Mouse (Mus musculus): ENCODE results near the gene Clec16a. TPM values are rescaled to one million over a fixed set of nuclear protein-coding genes. Genes with fewer than 3 reads are reported as not detected.

Gene Clec16a
- polyA plus RNA-seq, 1 experiment from 2014 or later, result 38.9 TPM

GRCm38 (mm10) chr16:10786288-10786687 lies 241.1 kb downstream of the Clec16a start:
- Histone ChIP-seq H3K4me3 (peak overlapping the region; percentile 52), H3K27ac (peak overlapping the region; percentile 98), H3K4me1 (peaks cover 25% of the 10 kb centered on the region), H3K36me3 (no peaks in the 10 kb centered on the region), H3K4me2 (replicated peaks) (peak overlapping the region; percentile 98), H3K9me3 (no peaks in the 10 kb centered on the region), H3K9ac (peak overlapping the region; percentile 79), H3K27me3 (no peaks in the 10 kb centered on the region)
- whole genome bisulfite sequencing, result 3% methylated on average over 9 of the region's 9 CpGs
- ATAC-seq (ENCODE audit: insufficient number of reproducible peaks, insufficient read depth, low FRiP score, low TSS enrichment), result no peak

- ATAC-seq (ENCODE audit: insufficient number of reproducible peaks, insufficient read depth, low FRiP score, low TSS enrichment), result no peak
- no peak overlapping the region for H3K27ac ChIP-seq
- 0 out of 2 replicates have a peak, but pooled peaks cover 4% of the 10 kb centered on the region for H3K27me3 ChIP-seq
- WGBS, result 66% methylated on average over 4 of the region's 4 CpGs
- H3K36me3 ChIP-seq, result no peaks in the 10 kb centered on the region
- H3K4me1 ChIP-seq, result peaks cover 19% of the 10 kb centered on the region
- no peaks in the 10 kb centered on the region for H3K9me3 ChIP-seq
- H3K4me3 ChIP-seq, result no peak overlapping the region
- H3K4me2 ChIP-seq (replicated peaks), result no peak overlapping the region
- no peak overlapping the region for H3K9ac ChIP-seq
Measured at GRCm38 (mm10) chr16:10786782-10787547, 241.8 kb downstream of the Clec16a start.

DNA sequence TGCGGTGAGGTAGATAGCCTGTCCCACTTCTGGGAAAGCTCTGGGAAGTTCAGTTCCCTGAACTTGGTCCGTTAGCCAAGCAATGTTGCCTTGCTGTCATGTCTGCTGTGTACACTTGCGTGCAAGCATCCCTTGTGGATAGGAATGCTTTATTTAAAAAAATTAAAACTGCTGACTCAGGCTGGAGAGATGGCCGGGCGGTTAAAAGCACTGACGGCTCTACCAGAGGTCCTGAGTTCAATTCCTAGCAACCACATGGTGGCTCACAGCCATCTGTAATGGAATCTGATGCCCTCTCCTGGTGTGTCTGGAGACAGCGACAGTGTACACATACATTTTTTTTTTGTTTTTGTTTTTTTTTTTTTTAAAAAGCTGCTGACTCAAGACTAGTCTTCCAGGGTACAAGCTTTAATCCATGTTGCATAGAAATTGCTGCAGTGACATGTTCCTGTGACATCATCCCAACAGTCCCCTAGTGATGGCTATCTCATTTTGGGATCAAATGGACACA lies 242.5 kb downstream of the Clec16a start:
- Histone ChIP-seq H3K9ac (no peak overlapping the region), H3K9me3 (no peaks in the 10 kb centered on the region), H3K27ac (no peak overlapping the region), H3K36me3 (no peaks in the 10 kb centered on the region), H3K4me1 (peaks cover 13% of the 10 kb centered on the region), H3K4me2 (replicated peaks) (no peak overlapping the region), H3K4me3 (no peak overlapping the region), H3K27me3 (0 out of 2 replicates have a peak, but pooled peaks cover 4% of the 10 kb centered on the region)
- WGBS, result 75% methylated on average over 7 of the region's 7 CpGs
- ATAC-seq (ENCODE audit: insufficient number of reproducible peaks, insufficient read depth, low FRiP score, low TSS enrichment), result no peak

GRCm38 (mm10) chr16:10788271-10788670 lies 243.1 kb downstream of the Clec16a start, which contains the start of gene Tnp2:
Gene Tnp2, minus strand, starts transcription at chr16:10788660.
- ATAC-seq (ENCODE audit: insufficient number of reproducible peaks, insufficient read depth, low FRiP score, low TSS enrichment), result no peak
- WGBS, result 46% methylated on average over 16 of the region's 16 CpGs
- H3K4me2 ChIP-seq (replicated peaks), result no peak within 1 kb of the TSS

GRCm38 (mm10) chr16:10788866-10789265 lies 243.7 kb downstream of the Clec16a start:
- H3K9me3 ChIP-seq, result no peaks in the 10 kb centered on the region
- H3K4me2 ChIP-seq (replicated peaks), result no peak overlapping the region
- H3K27ac ChIP-seq, result no peak overlapping the region
- WGBS, result 54% methylated on average over 4 of the region's 4 CpGs
- peaks cover 2% of the 10 kb centered on the region; the same call in 1 of the 2 replicates for H3K4me1 ChIP-seq
- 0 out of 2 replicates have a peak, but pooled peaks cover 4% of the 10 kb centered on the region for H3K27me3 ChIP-seq
- no peak overlapping the region for H3K9ac ChIP-seq
- H3K36me3 ChIP-seq, result no peaks in the 10 kb centered on the region
- no peak for ATAC-seq (ENCODE audit: insufficient number of reproducible peaks, insufficient read depth, low FRiP score, low TSS enrichment)
- no peak overlapping the region for H3K4me3 ChIP-seq

More at GRCm38 (mm10) chr16:10788271-10788670, 243.1 kb downstream of the Clec16a start, which contains the start of gene Tnp2:
- peaks cover 6% of the 10 kb centered on the region for H3K4me1 ChIP-seq
- H3K9ac ChIP-seq, result no peak within 1 kb of the TSS
- H3K9me3 ChIP-seq, result no peaks in the 10 kb centered on the region
- no peak within 1 kb of the TSS for H3K4me3 ChIP-seq
- no peaks in the 10 kb centered on the region for H3K36me3 ChIP-seq
- no peak within 1 kb of the TSS for H3K27ac ChIP-seq
- 0 out of 2 replicates have a peak, but pooled peaks cover 4% of the 10 kb centered on the region for H3K27me3 ChIP-seq

GRCm38 (mm10) chr16:10790702-10791101 lies 245.6 kb downstream of the Clec16a start, which contains the start of gene Prm3:
Gene Prm3, minus strand, starts transcription at chr16:10790914.
- Histone ChIP-seq H3K9ac (no peak within 1 kb of the TSS), H3K4me1 (no peaks in the 10 kb centered on the region)

More at GRCm38 (mm10) chr16:10790702-10791101, 245.6 kb downstream of the Clec16a start, which contains the start of gene Prm3:
- Histone ChIP-seq H3K36me3 (no peaks in the 10 kb centered on the region), H3K27ac (no peak within 1 kb of the TSS), H3K4me3 (no peak within 1 kb of the TSS), H3K4me2 (replicated peaks) (no peak within 1 kb of the TSS), H3K9me3 (no peaks in the 10 kb centered on the region), H3K27me3 (peaks cover 8% of the 10 kb centered on the region; the same call in 1 of the 2 replicates)
- no peak for ATAC-seq (ENCODE audit: insufficient number of reproducible peaks, insufficient read depth, low FRiP score, low TSS enrichment)
- WGBS, result 82% methylated on average over 9 of the region's 9 CpGs

Other genes starting within 250 kb of the Clec16a start
- gene Emp2, start 231.4 kb upstream of the Clec16a start, polyA plus RNA-seq (2016; fragmentation: Nextera tagmentation; extraction: Ambion mirVana), result 8.7 and 9.5 TPM in 2 replicates
- gene Tekt5, start 149.8 kb upstream of the Clec16a start, polyA plus RNA-seq (2016; fragmentation: Nextera tagmentation; extraction: Ambion mirVana), result not detected in 2 replicates
- 61.8 and 68.7 TPM in 2 replicates for gene Nubp1, start 133.4 kb upstream of the Clec16a start, polyA plus RNA-seq (2016; fragmentation: Nextera tagmentation; extraction: Ambion mirVana)
- gene Tvp23a, start 98.0 kb upstream of the Clec16a start, polyA plus RNA-seq (2016; fragmentation: Nextera tagmentation; extraction: Ambion mirVana), result 29.3 and 30.4 TPM in 2 replicates
- gene Ciita, start 65.3 kb upstream of the Clec16a start, polyA plus RNA-seq (2016; fragmentation: Nextera tagmentation; extraction: Ambion mirVana), result 0.36 and 0.57 TPM in 2 replicates
- 31.5 and 32.9 TPM in 2 replicates for gene Dexi, start 2.3 kb upstream of the Clec16a start, polyA plus RNA-seq (2016; fragmentation: Nextera tagmentation; extraction: Ambion mirVana)
- gene Socs1, start 240.2 kb downstream of the Clec16a start, polyA plus RNA-seq (2016; fragmentation: Nextera tagmentation; extraction: Ambion mirVana), result 11.4 and 12.5 TPM in 2 replicates
- gene Tnp2, start 243.3 kb downstream of the Clec16a start, polyA plus RNA-seq (2016; fragmentation: Nextera tagmentation; extraction: Ambion mirVana), result not detected in 2 replicates
- not detected in 2 replicates for gene Prm3, start 245.6 kb downstream of the Clec16a start, polyA plus RNA-seq (2016; fragmentation: Nextera tagmentation; extraction: Ambion mirVana)